Comparison of ENCODE assay signal across 23 mouse cellular contexts in the genomic region with DNA sequence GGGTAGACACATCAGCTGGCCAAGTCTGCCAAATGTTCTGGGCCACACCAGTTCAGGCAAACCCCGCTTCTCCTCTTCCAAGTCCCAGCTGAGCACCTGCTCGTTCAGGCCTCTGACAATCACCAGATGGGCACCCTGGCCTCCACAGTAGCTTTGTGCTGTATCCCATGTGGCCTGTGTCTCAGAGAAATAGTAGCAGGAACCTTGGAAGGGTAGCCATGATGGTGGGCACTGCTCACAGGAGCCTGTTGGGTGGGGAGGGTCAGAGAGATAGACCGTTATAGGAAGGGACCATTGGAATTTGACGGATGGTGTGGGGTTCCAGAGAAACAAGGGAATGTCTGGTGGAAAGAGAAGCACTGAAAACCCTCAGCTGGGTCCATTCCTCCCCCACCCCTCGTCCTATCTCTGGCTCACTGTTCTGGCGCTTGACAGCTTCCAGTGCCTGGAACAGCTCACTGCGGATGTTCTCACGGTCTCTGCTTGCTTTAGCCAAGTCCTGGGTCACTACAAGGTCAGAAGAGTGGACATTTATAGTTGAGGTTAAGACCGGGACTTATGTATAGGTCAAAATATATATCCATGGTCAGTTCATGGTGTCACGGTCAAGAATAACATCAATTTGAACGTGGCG. TPM values are rescaled to one million over a fixed set of nuclear protein-coding genes. Genes with fewer than 3 reads are reported as not detected.
DNase-seq lines count a peak whose midpoint lies in the region; ATAC-seq and TF ChIP-seq lines count a peak whose summit lies in the region.
"Had no signal": no experiment of that assay in that cellular context is flagged by ENCODE, and none has a peak within 500 bp of the region (broad histone marks: within the 10 kb centered on the region; RNA-seq: fewer than 3 reads in every experiment).

No protein-coding gene starts in this region.

- H3K4me3 ChIP-seq in kidney, embryonic 16.5 days (ENCODE audit: low read length) = no peak overlapping the region
- H3K4me3 ChIP-seq in testis, adult 2 months (ENCODE audit: control insufficient read depth, low read depth, low read length) = peak overlapping the region; percentile 65
- H3K4me3 ChIP-seq in heart, embryonic 15.5 days = no peak overlapping the region
- H3K4me3 ChIP-seq: forebrain, embryonic 10.5 days; gastrocnemius, adult 2 months; midbrain, embryonic 12.5 days had no signal

- no peak for TF ChIP-seq CTCF in testis, adult 2 months (IDR thresholded peaks at IDR 0.05; ENCODE audit: control insufficient read depth, insufficient read depth, insufficient replicate concordance, low read depth, low read length)

- no peaks in the 10 kb centered on the region for H3K27me3 ChIP-seq in kidney, embryonic 16.5 days (ENCODE audit: insufficient read depth, low read length)
- no peaks in the 10 kb centered on the region for H3K27me3 ChIP-seq in testis, adult 2 months (ENCODE audit: control insufficient read depth, insufficient read depth, low read length)
- H3K27me3 ChIP-seq in heart, embryonic 15.5 days = no peaks in the 10 kb centered on the region
- H3K27me3 ChIP-seq: midbrain, embryonic 12.5 days had no signal

- H3K9me3 ChIP-seq in kidney, embryonic 16.5 days (ENCODE audit: low read length) = no peaks in the 10 kb centered on the region
- H3K9me3 ChIP-seq in heart, embryonic 15.5 days (replicated peaks) = no peaks in the 10 kb centered on the region
- H3K9me3 ChIP-seq: midbrain, embryonic 12.5 days had no signal

- no peak overlapping the region for H3K4me2 ChIP-seq in kidney, embryonic 16.5 days (replicated peaks; ENCODE audit: low read depth, low read length)
- H3K4me2 ChIP-seq in heart, embryonic 15.5 days = no peak overlapping the region
- H3K4me2 ChIP-seq: hindbrain, embryonic 14.5 days; midbrain, embryonic 12.5 days had no signal

- no peak overlapping the region for H3K27ac ChIP-seq in kidney, embryonic 16.5 days (ENCODE audit: low read length)
- no peak overlapping the region for H3K27ac ChIP-seq in testis, adult 2 months (ENCODE audit: control insufficient read depth, insufficient read depth, low read depth, low read length)
- peak overlapping the region; percentile 37; the same call in 1 of the 2 replicates for H3K27ac ChIP-seq in heart, embryonic 15.5 days
- H3K27ac ChIP-seq: forebrain, embryonic 10.5 days; gastrocnemius, adult 2 months; hindbrain, embryonic 14.5 days; kidney, postnatal 0 days; midbrain, embryonic 12.5 days had no signal

- WGBS in kidney, embryonic 16.5 days = 56% methylated on average over 12 of the region's 12 CpGs
- WGBS in heart, embryonic 15.5 days = 49% methylated on average over 12 of the region's 12 CpGs

- ATAC-seq in kidney, embryonic 16.5 days (ENCODE audit: low FRiP score, low TSS enrichment) = 0 out of 2 replicates have a peak, but pooled peaks have one; percentile 26
- no peak for ATAC-seq in heart, embryonic 15.5 days (replicated peaks; ENCODE audit: insufficient number of reproducible peaks, insufficient read depth, low FRiP score, low read depth)

- DNase-seq in kidney, adult 8-10 months = no peak
- no peak for DNase-seq in testis, postnatal 14 days (ENCODE audit: low spot score)
- no peak for DNase-seq in layer of hippocampus, adult 8-10 months (ENCODE audit: low spot score in 2 of 2)
- no peak for DNase-seq in adrenal gland, postnatal 10 days
- DNase-seq: cerebellum, adult 8-10 months; gastrocnemius, adult 2 months; layer of hippocampus, postnatal 36 days; right cerebral cortex, adult 18-20 months; thymus, adult 18-20 months had no signal

- no peak overlapping the region for H3K9ac ChIP-seq in kidney, embryonic 16.5 days (replicated peaks; ENCODE audit: low read length)
- no peak overlapping the region for H3K9ac ChIP-seq in heart, embryonic 15.5 days
- H3K9ac ChIP-seq: hindbrain, embryonic 14.5 days; midbrain, embryonic 12.5 days had no signal

- TF ChIP-seq POLR2A in testis, adult 2 months (IDR thresholded peaks at IDR 0.05; ENCODE audit: control insufficient read depth, low read depth, low read length) = no peak

- H3K4me1 ChIP-seq in kidney, embryonic 16.5 days (ENCODE audit: insufficient read depth, low read length) = no peaks in the 10 kb centered on the region
- H3K4me1 ChIP-seq in testis, adult 2 months (ENCODE audit: control insufficient read depth, insufficient read depth, low read length) = peaks cover 13% of the 10 kb centered on the region
- 0 out of 2 replicates have a peak, but pooled peaks cover 6% of the 10 kb centered on the region for H3K4me1 ChIP-seq in heart, embryonic 15.5 days (replicated peaks)
- H3K4me1 ChIP-seq: midbrain, embryonic 12.5 days had no signal

- no peaks in the 10 kb centered on the region for H3K36me3 ChIP-seq in kidney, embryonic 16.5 days (ENCODE audit: insufficient read depth, low read length)
- H3K36me3 ChIP-seq in testis, adult 2 months (ENCODE audit: control insufficient read depth, insufficient read depth, low read length) = no peaks in the 10 kb centered on the region
- H3K36me3 ChIP-seq in heart, embryonic 15.5 days = no peaks in the 10 kb centered on the region
- H3K36me3 ChIP-seq: forebrain, embryonic 10.5 days; midbrain, embryonic 12.5 days had no signal

RNA-seq across cellular contexts. Expression of gene Clec4g, which starts 3.0 kb away (rescaled TPM):
- polyA plus RNA-seq in kidney, embryonic 16.5 days (2015; fragmentation: Nextera tagmentation; extraction: Ambion mirVana) = 0.41 and 0.45 TPM in 2 replicates
- polyA plus RNA-seq in testis, adult 2 months (2012; rRNA removed) = 17.6 and 42.1 TPM in 2 replicates
- polyA plus RNA-seq in heart, embryonic 15.5 days (2015; fragmentation: Nextera tagmentation; extraction: Ambion mirVana) = 3.2 and 3.6 TPM in 2 replicates
- not detected for total RNA-seq in layer of hippocampus, adult 8-10 months (2022)
- total RNA-seq in adrenal gland, postnatal 10 days (2021) = 10 to 100 TPM in 1 of 2 experiments, 1 to 10 TPM in 1; 7.4 to 14.3 TPM
- total RNA-seq: gastrocnemius, adult 2 months; granulocyte monocyte progenitor cell, adult 5-6 weeks; layer of hippocampus, adult 18-20 months; layer of hippocampus, postnatal 36 days; left cerebral cortex, postnatal 14 days; megakaryocyte progenitor cell, adult 5-6 weeks had no signal
- polyA plus RNA-seq: C2C12; forebrain, embryonic 10.5 days; hindbrain, embryonic 14.5 days; intestine, embryonic 14.5 days; midbrain, embryonic 12.5 days; neural tube, embryonic 11.5 days had no signal

RNA-seq across cellular contexts. Expression of gene Fcer2a, which starts 23.5 kb away (rescaled TPM):
- 0.22 TPM in 1 of 2 replicates, not detected in the other for polyA plus RNA-seq in kidney, embryonic 16.5 days (2015; fragmentation: Nextera tagmentation; extraction: Ambion mirVana)
- 0.12 and 0.23 TPM in 2 replicates for polyA plus RNA-seq in testis, adult 2 months (2012; rRNA removed)
- 0.14 TPM in 1 of 2 replicates, not detected in the other for polyA plus RNA-seq in heart, embryonic 15.5 days (2015; fragmentation: Nextera tagmentation; extraction: Ambion mirVana)
- total RNA-seq in layer of hippocampus, adult 8-10 months (2022) = not detected
- total RNA-seq in adrenal gland, postnatal 10 days (2021) = 1 to 10 TPM; 2.5 to 3.4 TPM
- total RNA-seq: gastrocnemius, adult 2 months; granulocyte monocyte progenitor cell, adult 5-6 weeks; layer of hippocampus, adult 18-20 months; layer of hippocampus, postnatal 36 days; left cerebral cortex, postnatal 14 days; megakaryocyte progenitor cell, adult 5-6 weeks had no signal

RNA-seq across cellular contexts. Expression of gene Cd209a, which starts 31.3 kb away (rescaled TPM):
- polyA plus RNA-seq in kidney, embryonic 16.5 days (2015; fragmentation: Nextera tagmentation; extraction: Ambion mirVana) = not detected in 2 replicates
- 0.08 TPM in 1 of 2 replicates, not detected in the other for polyA plus RNA-seq in testis, adult 2 months (2012; rRNA removed)
- 0.11 and 0.34 TPM in 2 replicates for polyA plus RNA-seq in heart, embryonic 15.5 days (2015; fragmentation: Nextera tagmentation; extraction: Ambion mirVana)
- 1 to 10 TPM in 1 of 4 experiments, under 1 TPM in 1, not detected in 2; 0.34 to 1.1 TPM for total RNA-seq in layer of hippocampus, adult 8-10 months (2022)
- under 1 TPM; 0.63 to 0.79 TPM for total RNA-seq in adrenal gland, postnatal 10 days (2021)
- total RNA-seq: layer of hippocampus, postnatal 36 days; left cerebral cortex, postnatal 14 days had no signal
- polyA plus RNA-seq: C2C12; forebrain, embryonic 10.5 days; intestine, embryonic 14.5 days; midbrain, embryonic 12.5 days; neural tube, embryonic 11.5 days had no signal

RNA-seq across cellular contexts. Expression of gene Trappc5, which starts 41.3 kb away (rescaled TPM):
- polyA plus RNA-seq in kidney, embryonic 16.5 days (2015; fragmentation: Nextera tagmentation; extraction: Ambion mirVana) = 42.1 and 44.7 TPM in 2 replicates
- polyA plus RNA-seq in testis, adult 2 months (2012; rRNA removed) = 13.6 TPM in 2 replicates
- 30.5 and 34.0 TPM in 2 replicates for polyA plus RNA-seq in heart, embryonic 15.5 days (2015; fragmentation: Nextera tagmentation; extraction: Ambion mirVana)
- 10 to 100 TPM; 26.3 to 31.4 (median 28.6) TPM for total RNA-seq in layer of hippocampus, adult 8-10 months (2022)
- 10 to 100 TPM; 19.5 to 23.1 TPM for total RNA-seq in adrenal gland, postnatal 10 days (2021)

RNA-seq across cellular contexts. Expression of gene Fcor, which starts 45.3 kb away (rescaled TPM):
- polyA plus RNA-seq in kidney, embryonic 16.5 days (2015; fragmentation: Nextera tagmentation; extraction: Ambion mirVana) = 13.2 and 14.8 TPM in 2 replicates
- 0.45 and 0.59 TPM in 2 replicates for polyA plus RNA-seq in testis, adult 2 months (2012; rRNA removed)
- polyA plus RNA-seq in heart, embryonic 15.5 days (2015; fragmentation: Nextera tagmentation; extraction: Ambion mirVana) = 5.7 and 6.6 TPM in 2 replicates
- total RNA-seq in layer of hippocampus, adult 8-10 months (2022) = 10 to 100 TPM in 3 of 4 experiments, 1 to 10 TPM in 1; 9.9 to 18.1 (median 14.7) TPM
- total RNA-seq in adrenal gland, postnatal 10 days (2021) = 10 to 100 TPM; 28.3 to 29.9 TPM
- total RNA-seq: gastrocnemius, adult 2 months had no signal
